Mouse (Mus musculus): ENCODE data around the gene Clhc1. TPM values are rescaled to one million over a fixed set of nuclear protein-coding genes. Genes with fewer than 3 reads are reported as not detected.
A peak's percentile ranks its signal among the peaks of the same experiment; 100 is the strongest.
"Not testable (repeated sequence)": the region's sequence is repeated elsewhere in the genome, so short reads cannot be mapped to it uniquely, and the experiment has no call there.

Gene Clhc1
- total RNA-seq (2021) = not detected
- long read RNA-seq, experiment 1 = 0 reads
- long read RNA-seq, experiment 2 = 0 reads

DNA sequence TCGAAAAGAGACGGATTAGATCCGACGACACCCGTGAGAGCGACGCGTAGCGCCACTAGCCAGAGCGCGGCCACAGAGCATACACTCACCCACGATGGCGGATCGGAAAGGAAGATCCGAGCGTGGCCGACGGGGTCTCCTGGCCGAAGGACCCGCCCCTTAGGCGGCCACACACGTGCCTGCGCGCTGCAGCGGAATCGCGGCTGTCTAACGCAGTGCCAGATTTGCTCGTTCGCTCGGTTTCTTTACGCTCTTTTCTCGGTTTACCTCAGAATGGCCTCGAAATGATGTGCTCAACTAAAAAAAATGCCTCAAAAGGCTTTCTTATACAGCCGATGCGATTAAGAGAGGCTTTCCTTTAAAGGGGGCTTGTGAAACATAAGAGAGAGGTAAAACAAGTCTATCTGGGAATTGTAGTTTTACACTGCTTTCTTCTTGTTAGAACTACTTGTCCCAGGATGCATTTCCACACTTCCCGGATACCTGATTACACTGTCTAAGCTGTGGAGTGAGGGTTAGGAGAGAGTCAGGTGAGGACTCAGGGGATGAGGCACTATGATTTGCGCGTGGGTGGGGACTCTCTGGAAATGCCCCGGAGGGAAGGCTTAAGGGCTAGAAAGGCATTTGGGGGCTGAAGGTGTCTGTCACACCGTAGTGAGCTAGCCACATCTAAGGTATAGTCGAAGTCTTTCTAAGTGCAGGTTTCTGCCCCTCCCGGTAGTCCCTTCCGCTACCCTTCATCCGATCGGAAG, at the start of gene Clhc1, which contains the start of gene Rps27a:
TSS of gene Clhc1 (plus strand) at position 199 of the 752 bp plus-strand sequence.
TSS of gene Rps27a (minus strand) at position 358 of the 752 bp plus-strand sequence.
- peak; percentile 96 for DNase-seq

DNA sequence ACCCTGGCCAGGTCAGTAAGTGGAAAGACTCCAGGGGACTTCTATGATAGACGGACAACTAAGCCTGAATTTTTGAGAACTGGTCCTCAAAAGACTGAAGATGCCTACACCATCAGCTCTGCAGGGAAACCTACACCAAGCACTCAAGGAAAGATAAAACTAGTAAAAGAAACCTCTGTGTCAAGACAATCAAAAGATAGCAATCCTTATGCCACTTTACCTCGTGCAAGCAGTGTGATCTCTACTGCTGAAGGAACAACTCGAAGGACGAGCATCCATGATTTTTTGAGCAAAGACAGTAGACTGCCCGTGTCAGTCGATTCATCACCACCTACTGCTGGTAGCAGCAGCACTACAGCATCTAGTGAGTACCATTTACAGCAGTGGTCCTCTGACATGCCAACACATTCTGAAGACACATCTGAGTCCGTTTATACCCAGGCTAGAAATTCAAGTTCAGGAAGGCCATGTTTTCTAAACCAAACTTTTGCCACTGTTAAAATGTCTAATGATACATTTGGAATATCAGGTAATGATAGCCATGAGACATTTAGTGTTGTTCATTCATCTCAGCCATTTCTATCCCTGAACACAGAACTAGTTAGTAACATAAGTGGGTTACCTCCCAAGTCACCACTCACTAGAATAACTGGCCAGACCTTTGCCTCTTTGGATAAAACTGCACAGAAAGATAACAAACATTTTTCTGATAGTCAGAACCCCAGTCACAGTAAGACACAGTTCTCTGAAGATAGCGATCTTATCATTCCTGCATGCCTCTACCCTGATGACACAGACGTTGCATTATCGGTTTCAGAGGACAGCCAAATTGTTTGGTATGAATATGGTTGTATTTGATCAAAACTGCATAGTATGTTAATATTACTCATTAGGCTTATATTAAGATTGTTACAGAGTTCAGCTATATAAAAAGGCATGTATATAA, 43.5 kb upstream of the Clhc1 start:
- DNase-seq = no peak

DNA sequence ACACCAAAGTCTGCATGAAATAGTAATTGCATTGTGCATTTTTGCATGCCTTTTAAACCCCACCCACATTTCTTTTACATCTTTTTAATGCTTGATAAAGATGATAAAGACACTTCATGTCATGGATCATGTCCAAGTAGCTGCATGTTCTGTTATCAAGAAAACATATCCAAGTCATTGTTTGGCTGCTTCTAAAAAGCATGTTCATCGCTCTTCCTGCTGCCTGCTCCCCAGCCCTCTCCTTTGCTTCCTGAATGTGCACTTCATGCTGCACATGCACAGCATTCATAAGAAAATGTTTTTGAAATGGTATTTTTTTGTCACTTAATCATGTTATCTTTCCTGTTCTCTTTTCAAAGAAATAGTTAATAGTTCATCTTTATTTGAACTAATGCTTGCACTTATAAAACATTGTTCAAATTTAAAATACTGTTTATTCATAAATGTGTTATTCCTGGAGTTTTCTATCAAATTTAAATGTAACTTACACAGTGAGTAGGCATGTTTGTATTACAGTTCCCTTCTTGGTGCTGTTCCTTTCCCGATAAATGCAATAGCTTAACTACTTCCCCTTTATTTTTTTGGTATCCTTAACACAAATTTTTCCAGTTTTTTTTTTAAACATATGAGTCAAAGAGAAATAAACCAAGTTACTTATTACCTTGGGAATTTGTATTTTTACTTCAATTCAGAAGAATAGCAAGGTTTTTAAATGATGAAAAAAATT, 42.7 kb upstream of the Clhc1 start:
- DNase-seq = no peak

- DNase-seq = no peak
These were observed 38.3 kb upstream of the Clhc1 start for GRCm38 (mm10) chr11:29509421-29509820.

- DNase-seq = no peak
These were observed 34.8 kb upstream of the Clhc1 start for GRCm38 (mm10) chr11:29512818-29513535.

GRCm38 (mm10) chr11:29514325-29514681, 33.4 kb upstream of the Clhc1 start:
- DNase-seq = no peak

GRCm38 (mm10) chr11:29514682-29515412, 32.9 kb upstream of the Clhc1 start, which contains the start of gene Prorsd1:
Gene Prorsd1, minus strand, starts transcription at chr11:29515033.
- DNase-seq = peak; percentile 89

- peak; percentile 75 for DNase-seq
These were observed 21.6 kb upstream of the Clhc1 start, which contains the start of gene Mtif2 for GRCm38 (mm10) chr11:29525988-29526794. Gene Mtif2, plus strand, starts transcription at chr11:29526408.

DNA sequence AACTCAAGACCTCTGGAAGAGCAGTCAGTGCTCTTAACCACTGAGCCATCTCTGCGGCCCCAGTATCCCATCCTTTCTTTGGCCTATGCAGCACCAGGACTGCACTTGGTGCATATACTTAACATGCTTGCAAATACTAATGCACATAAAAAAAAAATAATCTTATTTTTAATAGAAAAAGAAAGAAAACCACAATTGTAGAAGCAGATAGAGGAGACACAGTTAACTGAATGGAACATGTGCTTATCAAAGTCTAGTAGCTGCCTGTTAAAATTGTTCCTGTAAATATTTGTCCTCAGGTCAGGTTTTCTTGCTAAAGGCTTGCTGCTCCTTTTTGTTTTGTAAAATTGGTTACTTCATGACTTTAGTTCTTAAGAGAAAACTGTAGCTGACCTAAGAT, 9.5 kb upstream of the Clhc1 start:
- DNase-seq = no peak

DNA sequence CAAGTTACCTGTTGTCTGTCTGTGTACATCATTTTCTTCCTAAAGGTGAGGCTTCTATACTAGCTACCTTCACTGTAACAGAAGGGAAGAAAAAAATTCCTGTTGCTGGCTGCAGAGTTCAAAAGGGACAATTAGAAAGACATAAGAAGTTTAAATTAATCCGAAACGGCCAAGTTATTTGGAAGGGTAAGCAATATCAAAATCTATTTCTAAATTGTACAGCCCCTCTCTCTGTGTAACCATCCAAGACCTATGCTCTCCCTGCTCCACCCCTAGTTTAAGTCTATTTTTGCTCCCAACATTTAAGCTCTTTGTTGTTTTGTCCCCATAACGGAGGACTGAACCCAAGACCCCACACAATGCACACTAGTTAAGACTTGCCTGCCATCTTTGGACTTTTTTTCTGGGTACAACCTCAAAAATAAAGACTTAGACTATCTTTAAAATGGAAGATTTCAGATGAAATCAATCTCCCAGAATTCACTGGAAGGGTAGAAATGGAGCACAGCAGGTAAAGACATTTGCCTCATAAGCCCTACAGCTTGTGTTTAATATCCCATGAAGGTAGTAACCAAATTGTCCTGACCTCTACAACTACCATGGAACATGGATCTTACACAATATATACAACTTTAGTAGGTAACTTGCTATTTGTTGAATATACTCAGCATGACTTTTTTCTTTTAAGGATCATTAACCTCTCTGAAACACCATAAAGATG, 3.4 kb upstream of the Clhc1 start:
- DNase-seq = no peak

DNA sequence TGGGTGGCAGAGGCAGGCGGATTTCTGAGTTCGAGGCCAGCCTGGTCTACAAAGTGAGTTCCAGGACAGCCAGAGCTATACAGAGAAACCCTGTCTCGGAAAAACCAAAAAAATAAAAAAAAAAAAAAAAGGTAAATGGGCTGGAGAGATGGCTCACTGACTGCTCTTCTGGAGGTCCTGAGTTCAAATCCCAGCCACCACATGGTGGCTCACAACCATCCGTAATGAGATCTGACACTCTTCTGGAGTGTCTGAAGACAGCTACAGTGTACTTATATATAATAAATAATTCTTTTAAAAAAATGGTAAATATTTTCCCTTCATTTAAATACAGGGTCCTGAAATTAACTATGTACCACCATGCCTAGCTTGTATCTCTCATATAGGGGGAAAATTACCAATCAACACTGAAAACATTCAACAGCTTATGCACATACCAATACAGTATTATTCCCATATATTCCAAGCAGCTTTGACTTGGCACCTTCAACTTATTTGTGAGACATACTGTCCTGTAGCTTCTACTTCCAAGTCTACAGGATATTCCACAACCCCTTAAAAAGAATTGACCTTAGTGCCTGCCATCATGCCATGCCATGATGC, 2.5 kb upstream of the Clhc1 start:
- not testable (repeated sequence) for DNase-seq

DNA sequence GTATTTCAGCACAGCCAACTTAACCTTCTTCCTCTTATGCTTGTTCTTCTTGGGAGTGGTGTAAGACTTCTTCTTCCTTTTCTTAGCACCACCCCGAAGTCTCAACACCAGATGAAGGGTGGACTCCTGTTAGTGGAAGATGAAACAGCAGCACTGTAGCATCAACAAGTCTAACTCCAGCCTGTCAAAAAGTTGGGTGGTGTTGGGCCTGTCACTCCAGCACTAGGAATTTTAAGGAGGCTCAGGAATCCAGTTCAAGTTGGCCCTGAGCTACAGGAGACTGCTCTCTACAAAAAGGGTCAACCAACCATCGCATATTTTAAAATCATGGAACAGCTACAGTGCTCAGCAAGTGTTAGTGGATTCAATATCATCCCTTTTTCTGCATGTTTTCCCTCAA, 1.5 kb upstream of the Clhc1 start:
- DNase-seq = not testable (repeated sequence)

- no peak for DNase-seq
These were observed 988 bp upstream of the Clhc1 start for GRCm38 (mm10) chr11:29546762-29547161.

- no peak for DNase-seq
These were observed 450 bp upstream of the Clhc1 start for GRCm38 (mm10) chr11:29547249-29547751.

DNA sequence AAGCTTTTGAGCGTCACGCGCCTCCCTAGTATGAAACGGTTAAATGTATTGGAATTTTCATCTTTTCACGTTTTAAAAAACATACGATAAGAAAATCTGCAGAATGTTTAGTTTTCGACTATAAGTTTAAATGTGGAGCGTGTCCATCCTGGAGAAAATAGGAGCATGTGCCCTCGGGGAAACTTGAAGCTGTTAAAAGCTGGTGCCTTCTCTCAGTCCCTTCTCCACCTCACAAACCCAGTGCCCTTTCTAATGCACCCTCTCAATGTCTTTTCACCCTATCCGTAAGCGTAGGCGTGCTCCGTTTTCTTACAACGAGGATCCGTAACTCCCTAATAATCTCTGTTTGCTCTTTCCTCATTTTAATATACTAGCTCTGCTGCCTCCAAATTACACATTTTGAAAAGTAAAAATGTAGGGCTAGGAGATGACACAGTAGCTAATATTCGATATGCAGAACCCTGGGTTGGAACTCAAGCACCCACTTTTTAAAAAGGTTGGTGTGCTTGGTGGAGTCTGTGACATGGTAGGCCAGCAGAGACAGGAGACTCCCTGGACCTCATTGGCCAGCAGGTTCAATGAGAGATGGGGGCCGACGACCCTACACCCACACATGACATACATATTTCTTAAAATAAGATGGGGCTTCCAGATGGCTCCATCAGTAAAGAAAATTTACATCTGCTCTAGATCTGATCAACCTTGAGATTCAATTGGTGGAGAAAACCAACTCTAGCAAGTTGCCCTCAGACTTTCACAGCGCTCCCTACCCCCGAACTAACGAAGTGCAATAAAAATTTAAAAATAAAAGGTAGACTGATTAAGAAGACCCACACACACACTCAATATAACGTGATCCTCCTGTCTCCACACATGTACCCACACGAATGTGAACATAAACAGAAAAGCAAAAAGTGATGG, 1.0 kb downstream of the Clhc1 start:
- DNase-seq = no peak

DNA sequence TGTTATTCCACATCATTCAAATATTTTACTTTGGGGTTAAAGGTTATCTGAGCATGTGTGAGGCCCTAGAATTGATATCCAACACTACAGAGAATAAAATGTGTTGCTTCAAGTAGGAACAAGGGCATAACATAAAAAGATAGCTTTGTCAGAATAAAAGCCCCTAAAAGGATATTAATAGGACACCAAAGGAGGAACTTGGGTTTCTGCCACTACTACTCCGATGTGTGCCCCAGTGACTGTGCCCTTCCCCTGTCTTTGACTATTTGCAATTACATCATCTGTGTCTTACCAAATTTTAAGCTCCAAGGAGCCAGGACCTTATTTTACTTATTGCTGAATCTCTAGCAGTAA, 1.7 kb downstream of the Clhc1 start:
- DNase-seq = no peak

- DNase-seq = no peak
These were observed 12.7 kb downstream of the Clhc1 start for GRCm38 (mm10) chr11:29560452-29560851.

DNA sequence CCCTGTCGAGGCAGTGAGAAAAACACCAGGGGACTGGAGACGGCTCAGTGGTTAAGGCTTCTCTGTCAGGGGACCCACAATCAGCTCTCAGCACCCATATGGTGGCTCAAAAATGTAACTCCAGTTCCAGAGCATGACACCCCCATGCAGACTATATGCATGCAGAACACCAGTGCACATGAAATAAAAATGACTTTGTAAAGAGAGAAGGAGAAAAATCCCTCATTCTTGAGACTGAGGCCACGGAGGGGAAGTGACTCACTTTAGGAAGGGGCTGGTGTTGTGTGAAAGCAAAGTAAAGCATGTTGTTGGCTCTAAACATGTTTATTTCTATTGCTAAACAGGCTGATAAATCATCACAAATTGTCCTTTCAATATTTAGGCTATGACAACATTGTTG, 13.2 kb downstream of the Clhc1 start:
- no peak for DNase-seq
